Mouse (Mus musculus): ENCODE measurements around the gene Cdk2ap1.
"Not testable (repeated sequence)": the region's sequence is repeated elsewhere in the genome, so short reads cannot be mapped to it uniquely, and the experiment has no call there.

Gene Cdk2ap1

GRCm38 (mm10) chr5:124362982-124363381 is at the start of gene Cdk2ap1:
Cdk2ap1 (minus strand) TSS chr5:124363082.
- DNase-seq: not testable (repeated sequence)

- DNase-seq: no peak
These were observed 49.3 kb upstream of the Cdk2ap1 start for GRCm38 (mm10) chr5:124412163-124412562.

- DNase-seq: peak; percentile 19
These were observed 47.9 kb upstream of the Cdk2ap1 start for GRCm38 (mm10) chr5:124410808-124411207.

- no peak for DNase-seq
These were observed 30.8 kb upstream of the Cdk2ap1 start for GRCm38 (mm10) chr5:124393726-124394125.

GRCm38 (mm10) chr5:124392412-124392811 is 29.5 kb upstream of the Cdk2ap1 start:
- DNase-seq: no peak

- DNase-seq: peak; percentile 11
These were observed 25.1 kb upstream of the Cdk2ap1 start for GRCm38 (mm10) chr5:124387932-124388331.

- DNase-seq: no peak
These were observed 17.2 kb upstream of the Cdk2ap1 start for GRCm38 (mm10) chr5:124380121-124380520.

- DNase-seq: peak; percentile 3
These were observed 14.3 kb upstream of the Cdk2ap1 start for GRCm38 (mm10) chr5:124377149-124377548.

GRCm38 (mm10) chr5:124376401-124376800 is 13.5 kb upstream of the Cdk2ap1 start:
- no peak for DNase-seq

- no peak for DNase-seq
These were observed 11.4 kb upstream of the Cdk2ap1 start for GRCm38 (mm10) chr5:124374298-124374697.

GRCm38 (mm10) chr5:124366721-124367120 is 3.8 kb upstream of the Cdk2ap1 start:
- DNase-seq: no peak

- DNase-seq: no peak
These were observed 2.9 kb upstream of the Cdk2ap1 start for GRCm38 (mm10) chr5:124365754-124366153.

- DNase-seq: no peak
These were observed 1.5 kb upstream of the Cdk2ap1 start for GRCm38 (mm10) chr5:124364173-124364918.

- no peak for DNase-seq
These were observed 3.2 kb downstream of the Cdk2ap1 start for GRCm38 (mm10) chr5:124359641-124360040.

GRCm38 (mm10) chr5:124356695-124357094 is 6.2 kb downstream of the Cdk2ap1 start:
- DNase-seq: no peak

GRCm38 (mm10) chr5:124355425-124355959 is 7.4 kb downstream of the Cdk2ap1 start:
- DNase-seq: no peak

- no peak for DNase-seq
These were observed 8.1 kb downstream of the Cdk2ap1 start for GRCm38 (mm10) chr5:124354574-124355424.

- DNase-seq: peak; percentile 56
These were observed 8.9 kb downstream of the Cdk2ap1 start for GRCm38 (mm10) chr5:124353726-124354547.

GRCm38 (mm10) chr5:124353011-124353725 is 9.7 kb downstream of the Cdk2ap1 start:
- DNase-seq: no peak

- DNase-seq: peak; percentile 83
These were observed 10.6 kb downstream of the Cdk2ap1 start for GRCm38 (mm10) chr5:124352141-124352920.

- DNase-seq: no peak
These were observed 11.3 kb downstream of the Cdk2ap1 start for GRCm38 (mm10) chr5:124351604-124352003.
